Mouse (Mus musculus) MEL (cell line): ENCODE data around the gene Eef1akmt3. TPM values are rescaled to one million over a fixed set of nuclear protein-coding genes. Genes with fewer than 3 reads are reported as not detected.
A peak's percentile ranks its signal among the peaks of the same experiment; 100 is the strongest.

ENCODE experiments used
- DNase-seq: peaks from one replicate; pipeline ENCODE4 v3.0.0; 2011; ENCODE audit warnings: low read depth, low spot score
- H3K27ac ChIP-seq: 2 replicates; pipeline ENCODE4 v1.5.1; 2012; ENCODE audit warnings: low read depth, mild to moderate bottlenecking, control low read depth, low read length, moderate library complexity; ENCODE audit not compliant: control insufficient read depth
- H3K27me3 ChIP-seq, 2 experiments: fragments of 150-350 bp in 1 of 2; sonication (generic) in 1 of 2; 2 replicates each; pipeline ENCODE4 v1.6.1; 2012; ENCODE audit warnings: low read length in 2 of 2, mild to moderate bottlenecking in 2 of 2, improper control_type of control experiment in 1 of 2, moderate library complexity in 1 of 2; ENCODE audit not compliant: insufficient read depth in 2 of 2, control insufficient read depth in 1 of 2
- H3K36me3 ChIP-seq, 2 experiments: 2 replicates each; pipeline ENCODE4 v1.6.1; 2012 to 2014; ENCODE audit warnings: low read length in 2 of 2, improper control_type of control experiment in 1 of 2, inconsistent platforms in 1 of 2, mild to moderate bottlenecking in 1 of 2; ENCODE audit not compliant: insufficient read depth in 2 of 2, control insufficient read depth in 1 of 2
- H3K4me1 ChIP-seq, 2 experiments: fragments of 150-350 bp in 1 of 2; sonication (generic) in 1 of 2; 2 replicates each; pipeline ENCODE4 v1.6.1; 2012; ENCODE audit warnings: low read length in 2 of 2, improper control_type of control experiment in 1 of 2, mild to moderate bottlenecking in 1 of 2; ENCODE audit not compliant: insufficient read depth in 2 of 2, control insufficient read depth in 1 of 2
- H3K4me3 ChIP-seq, 2 experiments: fragments of 150-350 bp in 1 of 2; sonication (generic) in 1 of 2; 2 replicates each; pipeline ENCODE4 v1.5.1; 2012; ENCODE audit warnings: low read depth in 2 of 2, low read length in 2 of 2, mild to moderate bottlenecking in 2 of 2, moderate library complexity in 2 of 2, control low read depth in 1 of 2, improper control_type of control experiment in 1 of 2; ENCODE audit not compliant: control insufficient read depth in 1 of 2, insufficient read depth in 1 of 2
- H3K79me2 ChIP-seq: 2 replicates; pipeline ENCODE4 v1.6.1; 2012; ENCODE audit warnings: mild to moderate bottlenecking, low read length, moderate library complexity; ENCODE audit not compliant: control insufficient read depth, poor library complexity, insufficient read depth
- H3K9ac ChIP-seq: 2 replicates; pipeline ENCODE4 v1.6.1; 2012; ENCODE audit warnings: low read depth, mild to moderate bottlenecking, control low read depth, low read length, moderate library complexity; ENCODE audit not compliant: control insufficient read depth, poor library complexity, severe bottlenecking
- H3K9me3 ChIP-seq: fragments of 150-350 bp; sonication (generic); replicated peaks from 2 replicates; pipeline ENCODE4 v1.6.1; 2012; ENCODE audit warnings: mild to moderate bottlenecking, low read length, improper control_type of control experiment, moderate library complexity; ENCODE audit not compliant: insufficient read depth
- CTCF ChIP-seq, 3 experiments: IDR thresholded peaks in 2 of 3; conservative IDR thresholded peaks in 1 of 3; 2 replicates each; pipeline ENCODE4 v1.5.1; 2011 to 2012; ENCODE audit warnings: low read length in 3 of 3, low read depth in 2 of 3, mild to moderate bottlenecking in 2 of 3, improper control_type of control experiment in 1 of 3, inconsistent platforms in 1 of 3, mixed read lengths in 1 of 3, moderate library complexity in 1 of 3; ENCODE audit not compliant: control insufficient read depth in 1 of 3, insufficient read depth in 1 of 3, poor library complexity in 1 of 3, severe bottlenecking in 1 of 3
- ETS1 ChIP-seq: IDR thresholded peaks from 2 replicates; pipeline ENCODE4 v1.6.1; 2012; ENCODE audit warnings: low read depth, mild to moderate bottlenecking, inconsistent platforms, low read length, improper control_type of control experiment, moderate library complexity
- GABPA ChIP-seq: IDR thresholded peaks from 2 replicates; pipeline ENCODE4 v1.6.1; 2012; ENCODE audit warnings: low read depth, mild to moderate bottlenecking, inconsistent platforms, low read length, improper control_type of control experiment, moderate library complexity
- KAT2A ChIP-seq: conservative IDR thresholded peaks from 2 replicates; pipeline ENCODE4 v1.6.1; 2012; ENCODE audit warnings: low read depth, low read length, improper control_type of control experiment, inconsistent platforms
- MAZ ChIP-seq: IDR thresholded peaks from 2 replicates; pipeline ENCODE4 v1.6.1; 2012; ENCODE audit warnings: low read depth, mild to moderate bottlenecking, inconsistent platforms, low read length, improper control_type of control experiment
- MXI1 ChIP-seq: IDR thresholded peaks from 2 replicates; pipeline ENCODE4 v1.6.1; 2011; ENCODE audit warnings: mild to moderate bottlenecking, low read depth, low read length, improper control_type of control experiment
- MYB ChIP-seq: IDR thresholded peaks from 2 replicates; pipeline ENCODE4 v1.6.1; 2011; ENCODE audit warnings: mild to moderate bottlenecking, low read depth, low read length, improper control_type of control experiment
- MYC ChIP-seq: IDR thresholded peaks from 2 replicates; pipeline ENCODE4 v1.6.1; 2011; ENCODE audit warnings: low read depth, mild to moderate bottlenecking, low read length, improper control_type of control experiment, moderate library complexity
- NELFE ChIP-seq: IDR thresholded peaks from 2 replicates; pipeline ENCODE4 v1.6.1; 2011; ENCODE audit warnings: low read depth, low read length, improper control_type of control experiment
- NRF1 ChIP-seq: IDR thresholded peaks from 2 replicates; pipeline ENCODE4 v1.6.1; 2014; ENCODE audit warnings: low read depth, mild to moderate bottlenecking, inconsistent platforms, low read length, improper control_type of control experiment, moderate library complexity; ENCODE audit not compliant: poor library complexity, insufficient read depth, severe bottlenecking
- RCOR1 ChIP-seq: IDR thresholded peaks from 2 replicates; pipeline ENCODE4 v1.6.1; 2012; ENCODE audit warnings: low read depth, mild to moderate bottlenecking, inconsistent platforms, low read length, improper control_type of control experiment
- TBP ChIP-seq: IDR thresholded peaks from 2 replicates; pipeline ENCODE4 v1.8.0; 2011; ENCODE audit warnings: low read depth, low read length, improper control_type of control experiment
- TCF12 ChIP-seq: IDR thresholded peaks from 2 replicates; pipeline ENCODE4 v1.6.1; 2014; ENCODE audit warnings: low read depth, mild to moderate bottlenecking, inconsistent platforms, low read length, improper control_type of control experiment, moderate library complexity
- UBTF ChIP-seq: IDR thresholded peaks from 2 replicates; pipeline ENCODE4 v1.6.1; 2012; ENCODE audit warnings: low read depth, mild to moderate bottlenecking, inconsistent platforms, low read length, improper control_type of control experiment, moderate library complexity, borderline replicate concordance; ENCODE audit not compliant: insufficient read depth
- polyA plus RNA-seq, 2 experiments: library from polyadenylated mRNA; stranded (reverse) in 1 of 2; unstranded in 1 of 2; fragments of >175 nt in 1 of 2; fragments of >200 nt in 1 of 2; gene quantifications; 2 replicates each; pipeline versions ENCODE4 v1.2.1 to v1.2.4; 2012; ENCODE audit warnings: low replicate concordance in 2 of 2, low read depth in 1 of 2; ENCODE audit not compliant: insufficient read length in 2 of 2, insufficient read depth in 1 of 2, missing spikeins in 1 of 2
- total RNA-seq: library from RNA; depleted of rRNA; stranded (reverse); fragments of 300-350 nt; gene quantifications from 2 replicates; pipeline ENCODE4 v1.2.3, GENCODE M21; 2012

Gene Eef1akmt3
- total and polyA plus RNA-seq, 3 experiments, result 0.27 to 2.3 TPM; not detected in 1

GRCm38 (mm10) chr10:127049395-127050118 lies 8.2 kb upstream of the Eef1akmt3 start:
- TF ChIP-seq CTCF (IDR thresholded peaks at IDR 0.05 in 2 of 3, conservative IDR thresholded peaks at IDR 0.05 in 1 of 3; ENCODE audit: control insufficient read depth in 1 of 3, insufficient read depth in 1 of 3, low read depth in 2 of 3, low read length in 3 of 3, poor library complexity in 1 of 3, severe bottlenecking in 1 of 3), result peak in 1 of 3 experiments; percentile 21; a peak in 1 of 6 replicates
- no peak for TF ChIP-seq GABPA
- DNase-seq, result no peak
- Histone ChIP-seq H3K9ac (no peak overlapping the region), H3K4me1 (peaks cover 2 to 5% of the 10 kb centered on the region in 2 experiments), H3K27me3 (no peaks in the 10 kb centered on the region), H3K36me3 (peaks cover 0 to 5% of the 10 kb centered on the region in 2 experiments; a peak in 2 of 4 replicates), H3K79me2 (no peaks in the 10 kb centered on the region), H3K4me3 (no peak overlapping the region), H3K9me3 (no peaks in the 10 kb centered on the region), H3K27ac (no peak overlapping the region)

GRCm38 (mm10) chr10:127048608-127049394 lies 7.5 kb upstream of the Eef1akmt3 start:
- H3K79me2 ChIP-seq, result no peaks in the 10 kb centered on the region
- peaks cover 0 to 5% of the 10 kb centered on the region in 2 experiments; a peak in 2 of 4 replicates for H3K36me3 ChIP-seq
- no peak for TF ChIP-seq MXI1
- TF ChIP-seq MYB, result no peak
- TF ChIP-seq TCF12, result no peak
- TF ChIP-seq TBP, result no peak
- no peak for TF ChIP-seq RCOR1
- no peak for TF ChIP-seq NRF1
- TF ChIP-seq NELFE, result no peak
- TF ChIP-seq MAZ, result no peak
- no peak for TF ChIP-seq KAT2A
- TF ChIP-seq UBTF, result no peak
- TF ChIP-seq ETS1, result no peak
- no peak for TF ChIP-seq MYC
- peaks cover 2 to 5% of the 10 kb centered on the region in 2 experiments for H3K4me1 ChIP-seq
- no peak overlapping the region for H3K9ac ChIP-seq
- no peak overlapping the region for H3K27ac ChIP-seq
- DNase-seq, result no peak
- no peaks in the 10 kb centered on the region for H3K9me3 ChIP-seq
- no peak overlapping the region for H3K4me3 ChIP-seq
- no peaks in the 10 kb centered on the region for H3K27me3 ChIP-seq
